Mouse (Mus musculus) CH12.LX (cell line): ENCODE measurements around the gene St8sia1. TPM values are rescaled to one million over a fixed set of nuclear protein-coding genes. Genes with fewer than 3 reads are reported as not detected.
A peak's percentile ranks its signal among the peaks of the same experiment; 100 is the strongest.

ENCODE experiments used
- DNase-seq: peaks from one replicate; pipeline ENCODE4 v3.0.0-alpha.2; 2013; ENCODE audit errors: extremely low read depth
- H3K27ac ChIP-seq: 2 replicates; pipeline ENCODE4 v1.5.1; 2012; ENCODE audit warnings: low read depth, mild to moderate bottlenecking, control low read depth, moderate library complexity; ENCODE audit not compliant: insufficient read depth
- H3K27me3 ChIP-seq: replicated peaks from 2 replicates; pipeline ENCODE3; 2012; ENCODE audit warnings: inconsistent platforms
- H3K36me3 ChIP-seq, 2 experiments: replicated peaks in 1 of 2; 2 replicates each; pipeline versions ENCODE3 to v1.6.1; 2012; ENCODE audit warnings: inconsistent platforms in 1 of 2, low read length in 1 of 2, mild to moderate bottlenecking in 1 of 2, mixed read lengths in 1 of 2, moderate library complexity in 1 of 2; ENCODE audit not compliant: control insufficient read depth in 1 of 2, insufficient read depth in 1 of 2
- H3K4me1 ChIP-seq, 2 experiments: 2 replicates each; pipeline ENCODE4 v1.6.1; 2012; ENCODE audit warnings: inconsistent platforms in 1 of 2, moderate library complexity in 1 of 2; ENCODE audit not compliant: insufficient read depth in 2 of 2, control insufficient read depth in 1 of 2
- H3K4me2 ChIP-seq: 2 replicates; pipeline ENCODE4 v1.6.1; 2012; ENCODE audit warnings: low read depth, mild to moderate bottlenecking, control low read depth; ENCODE audit not compliant: poor library complexity, insufficient read depth, severe bottlenecking
- H3K4me3 ChIP-seq, 3 experiments: fragments of 150-350 bp in 1 of 3; sonication (generic) in 1 of 3; replicated peaks in 1 of 3; 2 replicates each; pipeline versions ENCODE3 to v1.5.1; 2011 to 2012; ENCODE audit warnings: low read depth in 2 of 3, low read length in 2 of 3, mild to moderate bottlenecking in 2 of 3, moderate library complexity in 2 of 3, control low read depth in 1 of 3, improper control_type of control experiment in 1 of 3, inconsistent platforms in 1 of 3, mixed read lengths in 1 of 3; ENCODE audit not compliant: poor library complexity in 1 of 3
- H3K79me2 ChIP-seq: replicated peaks from 2 replicates; pipeline ENCODE4 v1.6.1; 2012; ENCODE audit warnings: mild to moderate bottlenecking, moderate library complexity; ENCODE audit not compliant: control insufficient read depth, poor library complexity, insufficient read depth, severe bottlenecking; ENCODE audit errors: extremely low read depth
- H3K9ac ChIP-seq: 2 replicates; pipeline ENCODE4 v1.6.1; 2012; ENCODE audit warnings: low read depth, mild to moderate bottlenecking, control low read depth, moderate library complexity; ENCODE audit not compliant: insufficient read depth
- H3K9me3 ChIP-seq: replicated peaks from 2 replicates; pipeline ENCODE3; 2012; ENCODE audit warnings: low read length, inconsistent platforms, mixed read lengths
- CTCF ChIP-seq, 2 experiments: IDR thresholded peaks in 1 of 2; conservative IDR thresholded peaks in 1 of 2; 2 replicates each; pipeline ENCODE4 v1.5.1; 2011 to 2012; ENCODE audit warnings: low read depth in 2 of 2, low read length in 2 of 2, improper control_type of control experiment in 1 of 2, inconsistent platforms in 1 of 2, mild to moderate bottlenecking in 1 of 2, moderate library complexity in 1 of 2
- ETS1 ChIP-seq: conservative IDR thresholded peaks from 2 replicates; pipeline ENCODE4 v1.6.1; 2012; ENCODE audit warnings: low read depth, mild to moderate bottlenecking, inconsistent platforms, low read length, improper control_type of control experiment, moderate library complexity
- JUND ChIP-seq: conservative IDR thresholded peaks from 2 replicates; pipeline ENCODE4 v1.6.1; 2011; ENCODE audit warnings: low read depth, low read length, improper control_type of control experiment
- MAFK ChIP-seq: IDR thresholded peaks from 2 replicates; pipeline ENCODE4 v1.6.1; 2011; ENCODE audit warnings: low read length, improper control_type of control experiment; ENCODE audit not compliant: insufficient replicate concordance
- MAZ ChIP-seq: IDR thresholded peaks from 2 replicates; pipeline ENCODE4 v1.6.1; 2012; ENCODE audit warnings: low read depth, mild to moderate bottlenecking, inconsistent platforms, low read length, improper control_type of control experiment, moderate library complexity
- NELFE ChIP-seq: IDR thresholded peaks from 2 replicates; pipeline ENCODE4 v1.6.1; 2011; ENCODE audit warnings: low read depth, low read length, improper control_type of control experiment
- POLR2AphosphoS2 ChIP-seq: IDR thresholded peaks from 2 replicates; pipeline ENCODE4 v1.6.1; 2011; ENCODE audit warnings: low read depth, low read length, improper control_type of control experiment
- RAD21 ChIP-seq: IDR thresholded peaks from 2 replicates; pipeline ENCODE4 v1.6.1; 2011; ENCODE audit warnings: low read depth, mild to moderate bottlenecking, low read length, improper control_type of control experiment, moderate library complexity
- RCOR1 ChIP-seq: conservative IDR thresholded peaks from 2 replicates; pipeline ENCODE4 v1.6.1; 2012; ENCODE audit warnings: low read depth, mild to moderate bottlenecking, inconsistent platforms, low read length, improper control_type of control experiment
- TCF12 ChIP-seq: IDR thresholded peaks from 2 replicates; pipeline ENCODE4 v1.6.1; 2014; ENCODE audit warnings: low read depth, mild to moderate bottlenecking, inconsistent platforms, low read length, improper control_type of control experiment
- ZMIZ1 ChIP-seq: IDR thresholded peaks from 2 replicates; pipeline ENCODE4 v1.6.1; 2012; ENCODE audit warnings: low read depth, mild to moderate bottlenecking, inconsistent platforms, low read length, improper control_type of control experiment
- dilution Hi-C: fragments of 300-500 bp; cut with MboI; formaldehyde crosslinking; loops from 2 replicates; pipeline ENCODE4 v1.14.3; 2020; ENCODE audit warnings: low sequenced_read_pairs; ENCODE audit not compliant: extremely low pct_unique_long_range_greater_than_20kb, extremely low pct_ligation_motif_present
- in situ Hi-C: fragments of 300-500 bp; cut with MboI; formaldehyde crosslinking; loops from 3 replicates; pipeline ENCODE4 v1.14.3; 2019; ENCODE audit warnings: low sequenced_read_pairs, low pct_ligation_motif_present, low pct_unique_long_range_greater_than_20kb, mixed read lengths
- polyA plus RNA-seq: library from polyadenylated mRNA; unstranded; fragments of >175 nt; gene quantifications from 2 replicates; pipeline ENCODE4 v1.2.1, GENCODE M21; 2012; ENCODE audit warnings: low read depth; ENCODE audit not compliant: insufficient read length
- total RNA-seq, 2 experiments: library from RNA; depleted of rRNA; stranded (reverse); fragments of 300-350 nt in 1 of 2; fragments of >200 nt in 1 of 2; gene quantifications; 2 replicates each; pipeline ENCODE4 v1.2.3; 2012 to 2014

Gene St8sia1
- total and polyA plus RNA-seq, 3 experiments, result 0.13 to 0.51 (median 0.20) TPM

DNA sequence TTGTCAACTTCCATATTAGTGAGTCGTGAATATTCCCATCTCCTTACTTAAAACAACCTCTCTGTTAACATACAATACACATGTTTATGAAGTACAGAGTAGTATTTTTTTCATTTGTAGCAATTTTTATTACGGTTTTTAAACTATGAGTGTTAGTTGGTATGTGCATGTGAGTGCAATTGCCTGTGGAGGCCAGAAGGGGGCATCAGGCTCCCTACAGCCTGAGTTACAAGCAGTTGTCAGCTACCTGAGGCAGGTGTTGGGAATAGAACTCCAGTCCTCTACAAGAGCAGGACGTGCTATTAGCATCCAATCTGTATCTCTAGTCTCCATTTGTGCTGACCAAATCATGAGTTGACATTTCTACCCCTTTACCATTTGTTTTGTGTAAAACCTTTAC, 19.8 kb downstream of the St8sia1 start:
- Histone ChIP-seq H3K27me3 (no peaks in the 10 kb centered on the region), H3K9me3 (no peaks in the 10 kb centered on the region), H3K79me2 (no peaks in the 10 kb centered on the region), H3K36me3 (no peaks in the 10 kb centered on the region), H3K4me1 (peaks cover 2 to 28% of the 10 kb centered on the region in 2 experiments; a peak in 3 of 4 replicates), H3K4me3 (no peak overlapping the region), H3K9ac (no peak overlapping the region), H3K27ac (no peak overlapping the region), H3K4me2 (no peak overlapping the region)
- dilution Hi-C loops, result no loop called here
- in situ Hi-C loops, result no loop called here
- no peak for TF ChIP-seq NELFE
- TF ChIP-seq CTCF (conservative IDR thresholded peaks at IDR 0.05 in 1 of 2, IDR thresholded peaks at IDR 0.05 in 1 of 2; ENCODE audit: low read depth in 2 of 2, low read length in 2 of 2), result peak in 1 of 2 experiments; percentile 36; a peak in 1 of 4 replicates
- DNase-seq, result no peak

DNA sequence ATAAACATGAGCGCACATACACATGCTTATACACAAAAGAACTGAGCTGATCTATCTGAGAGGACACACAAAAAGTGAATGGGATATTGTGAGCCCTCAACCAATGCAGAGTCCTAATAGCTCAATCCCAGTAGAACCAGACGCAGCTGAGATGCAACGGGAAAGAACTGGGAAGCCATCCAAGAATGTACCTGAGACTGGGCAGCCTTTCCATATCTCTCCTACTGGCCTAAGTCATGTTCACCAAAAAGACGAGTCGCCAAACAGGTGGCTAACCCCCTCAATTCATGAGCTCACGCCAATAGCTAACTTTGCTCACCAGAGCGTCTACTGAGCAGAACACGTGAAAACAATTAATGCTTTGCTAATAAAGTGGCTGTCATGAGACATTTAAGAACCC, 20.8 kb downstream of the St8sia1 start:
- no peaks in the 10 kb centered on the region for H3K9me3 ChIP-seq
- no peak for DNase-seq
- TF ChIP-seq MAZ (no peak), ETS1 (no peak), JUND (no peak), TCF12 (no peak), POLR2AphosphoS2 (no peak), RAD21 (no peak), MAFK (no peak), RCOR1 (no peak)
- TF ChIP-seq, all 38 proteins: peak for 0
- dilution Hi-C loops (no loop called here), in situ Hi-C loops (no loop called here)
- no peak overlapping the region for H3K27ac ChIP-seq
- no peak overlapping the region for H3K4me3 ChIP-seq
- no peaks in the 10 kb centered on the region for H3K36me3 ChIP-seq
- no peaks in the 10 kb centered on the region for H3K79me2 ChIP-seq
- no peaks in the 10 kb centered on the region for H3K27me3 ChIP-seq
- peaks cover 2 to 30% of the 10 kb centered on the region in 2 experiments; a peak in 3 of 4 replicates for H3K4me1 ChIP-seq
- no peak overlapping the region for H3K4me2 ChIP-seq
- no peak overlapping the region for H3K9ac ChIP-seq

- no peak overlapping the region for H3K27ac ChIP-seq
- no peak overlapping the region for H3K4me2 ChIP-seq
- no peak overlapping the region for H3K4me3 ChIP-seq
- no peaks in the 10 kb centered on the region for H3K36me3 ChIP-seq
- dilution Hi-C loops, result no loop called here
- peaks cover 2 to 27% of the 10 kb centered on the region in 2 experiments; a peak in 3 of 4 replicates for H3K4me1 ChIP-seq
- no peaks in the 10 kb centered on the region for H3K9me3 ChIP-seq
- in situ Hi-C loops, result no loop called here
- no peak overlapping the region for H3K9ac ChIP-seq
- H3K27me3 ChIP-seq, result no peaks in the 10 kb centered on the region
- H3K79me2 ChIP-seq, result no peaks in the 10 kb centered on the region
- TF ChIP-seq ZMIZ1, result no peak
- no peak for DNase-seq
Observed at GRCm38 (mm10) chr6:142941596-142942381, 22.5 kb downstream of the St8sia1 start.
